Mouse (Mus musculus): ENCODE data around the gene Cgref1.

GRCm38 (mm10) chr5:30917348-30917747 is 28.0 kb downstream of the Cgref1 start:
- TF ChIP-seq POLR2A (IDR thresholded peaks at IDR 0.05; ENCODE audit: borderline replicate concordance, low read depth, low read length) (no peak), CTCF (IDR thresholded peaks at IDR 0.05; ENCODE audit: low read depth, low read length) (no peak)
